Mouse (Mus musculus) cortical plate, adult 2 months (tissue): ENCODE measurements around the gene Upf2.

Experiments used
- CTCF ChIP-seq: fragments of 200-500 bp; IDR thresholded peaks from 2 replicates; pipeline ENCODE4 v1.5.1; 2011; ENCODE audit warnings: mild to moderate bottlenecking, control low read depth, low read length; ENCODE audit not compliant: insufficient read depth; ENCODE audit errors: extremely low read depth
- POLR2A ChIP-seq: fragments of 200-500 bp; IDR thresholded peaks from 2 replicates; pipeline ENCODE4 v1.6.1; 2011; ENCODE audit warnings: mild to moderate bottlenecking, low read length, control low read depth; ENCODE audit not compliant: insufficient read depth; ENCODE audit errors: extremely low read depth

- TF ChIP-seq CTCF (no peak), POLR2A (no peak)
Observed at GRCm38 (mm10) chr2:5957705-5958104, 6.4 kb downstream of the Upf2 start.
